Mouse (Mus musculus): ENCODE measurements around the gene Ugcg. TPM values are rescaled to one million over a fixed set of nuclear protein-coding genes. Genes with fewer than 3 reads are reported as not detected.
A peak's percentile ranks its signal among the peaks of the same experiment; 100 is the strongest.

Ugcg gene
- polyA plus RNA-seq, 1 experiment from 2014 or later: 11.2 TPM

- WGBS: 86% methylated on average over 9 of the region's 9 CpGs
- Histone ChIP-seq H3K27me3 (no peaks in the 10 kb centered on the region), H3K4me3 (no peak overlapping the region), H3K4me1 (0 out of 2 replicates have a peak, but pooled peaks cover under 1% of the 10 kb centered on the region), H3K4me2 (no peak overlapping the region), H3K9ac (no peak overlapping the region), H3K27ac (no peak overlapping the region), H3K36me3 (peaks cover 46% of the 10 kb centered on the region), H3K9me3 (no peaks in the 10 kb centered on the region)
- ATAC-seq (ENCODE audit: insufficient number of reproducible peaks, insufficient read depth, low FRiP score, low TSS enrichment, low read depth): no peak
These were observed 22.1 kb downstream of the Ugcg start for GRCm38 (mm10) chr4:59211181-59211580.

DNA sequence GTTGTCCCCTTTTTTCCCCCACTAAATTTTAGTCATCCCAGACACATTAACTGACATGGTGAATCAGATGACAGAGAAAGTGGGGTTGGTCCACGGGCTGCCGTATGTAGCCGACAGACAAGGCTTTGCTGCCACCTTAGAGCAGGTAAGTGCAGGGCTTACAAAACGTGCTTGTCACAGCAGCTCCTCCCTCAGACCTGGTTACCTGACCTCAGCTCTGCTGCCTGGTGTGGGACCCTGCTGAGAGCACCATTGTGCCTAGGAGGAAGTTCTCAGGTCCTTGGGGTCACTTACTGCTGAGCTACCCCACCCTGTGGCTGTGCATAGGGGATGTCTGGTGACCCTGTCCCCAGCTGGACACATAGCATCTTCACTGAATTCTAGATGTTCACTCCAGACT is 24.8 kb downstream of the Ugcg start:
- ATAC-seq (ENCODE audit: insufficient number of reproducible peaks, insufficient read depth, low FRiP score, low TSS enrichment, low read depth): no peak

DNA sequence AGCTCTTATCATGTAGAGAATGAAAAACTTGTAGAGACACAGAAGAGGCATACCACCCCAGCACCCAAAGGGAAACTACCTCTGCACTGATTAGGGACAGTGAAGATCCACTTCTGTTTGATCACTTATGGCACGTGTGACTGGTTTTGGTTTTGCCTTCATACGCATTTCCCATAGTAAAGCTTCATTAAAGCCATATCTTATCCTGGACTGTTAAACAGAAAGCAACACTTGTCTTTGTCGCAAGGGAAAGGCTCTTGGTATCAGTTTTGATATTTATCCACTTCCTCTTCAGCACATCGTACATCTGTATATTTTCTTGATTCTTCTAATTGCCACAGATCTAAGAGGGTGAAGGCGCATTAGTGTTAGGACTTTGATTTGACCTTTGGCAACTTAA is 25.6 kb downstream of the Ugcg start:
- H3K4me1 ChIP-seq: no peaks in the 10 kb centered on the region
- no peak overlapping the region for H3K9ac ChIP-seq
- WGBS: 94% methylated on average over 5 of the region's 5 CpGs
- H3K4me3 ChIP-seq: no peak overlapping the region
- no peak for ATAC-seq (ENCODE audit: insufficient number of reproducible peaks, insufficient read depth, low FRiP score, low TSS enrichment, low read depth)
- H3K27me3 ChIP-seq: no peaks in the 10 kb centered on the region
- peaks cover 58% of the 10 kb centered on the region for H3K36me3 ChIP-seq
- H3K9me3 ChIP-seq: no peaks in the 10 kb centered on the region
- no peak overlapping the region for H3K27ac ChIP-seq
- no peak overlapping the region for H3K4me2 ChIP-seq

More for the DNA sequence above, 24.8 kb downstream of the Ugcg start:
- Histone ChIP-seq H3K4me1 (no peaks in the 10 kb centered on the region), H3K4me2 (no peak overlapping the region), H3K4me3 (no peak overlapping the region), H3K27ac (no peak overlapping the region), H3K27me3 (no peaks in the 10 kb centered on the region), H3K9me3 (no peaks in the 10 kb centered on the region), H3K9ac (no peak overlapping the region), H3K36me3 (peaks cover 54% of the 10 kb centered on the region)
- 79% methylated on average over 4 of the region's 4 CpGs for WGBS

GRCm38 (mm10) chr4:59215585-59215984 is 26.5 kb downstream of the Ugcg start:
- H3K4me3 ChIP-seq: no peak overlapping the region
- H3K4me1 ChIP-seq: no peaks in the 10 kb centered on the region
- 92% methylated on average over 3 of the region's 3 CpGs for WGBS
- no peaks in the 10 kb centered on the region for H3K9me3 ChIP-seq
- no peak overlapping the region for H3K9ac ChIP-seq
- no peak for ATAC-seq (ENCODE audit: insufficient number of reproducible peaks, insufficient read depth, low FRiP score, low TSS enrichment, low read depth)
- H3K4me2 ChIP-seq: no peak overlapping the region
- no peak overlapping the region for H3K27ac ChIP-seq
- H3K27me3 ChIP-seq: no peaks in the 10 kb centered on the region
- H3K36me3 ChIP-seq: peaks cover 61% of the 10 kb centered on the region

DNA sequence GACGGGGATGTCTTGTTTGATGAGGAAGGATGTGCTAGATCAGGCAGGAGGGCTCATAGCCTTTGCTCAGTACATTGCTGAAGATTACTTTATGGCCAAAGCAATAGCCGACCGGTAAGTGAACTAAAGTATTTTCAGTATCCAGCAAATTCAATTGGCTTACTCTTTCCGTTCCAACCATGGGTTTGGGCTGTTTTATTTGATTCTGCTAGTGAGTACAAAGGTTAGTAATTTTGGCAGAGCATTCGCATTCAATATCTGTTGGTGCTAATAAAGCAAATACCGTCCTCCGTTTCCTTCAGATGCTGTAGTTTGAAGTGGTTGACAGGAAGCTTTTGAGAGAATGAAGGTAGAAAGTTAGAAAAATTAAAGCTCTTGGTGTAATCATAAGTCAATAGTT is 28.0 kb downstream of the Ugcg start:
- Histone ChIP-seq H3K36me3 (peaks cover 56% of the 10 kb centered on the region), H3K4me1 (no peaks in the 10 kb centered on the region)

DNA sequence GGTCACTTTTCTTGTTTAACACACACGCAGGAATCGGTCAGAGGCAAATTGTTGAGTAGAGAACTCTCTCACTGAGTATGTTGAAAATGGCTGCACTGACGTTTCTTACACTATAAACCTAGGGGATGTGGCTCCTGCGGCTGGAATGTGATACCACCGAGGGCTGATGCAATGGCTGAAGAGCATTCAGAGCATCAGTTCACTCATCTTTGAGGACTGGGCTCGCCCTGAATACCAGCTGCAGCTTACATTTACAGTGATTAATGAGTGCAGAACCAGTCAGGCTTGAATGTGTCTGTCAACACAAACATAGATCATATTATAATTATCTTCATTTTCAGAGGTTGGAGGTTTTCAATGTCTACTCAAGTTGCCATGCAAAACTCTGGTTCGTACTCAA is 29.1 kb downstream of the Ugcg start:
- Histone ChIP-seq H3K4me1 (no peaks in the 10 kb centered on the region), H3K9me3 (no peaks in the 10 kb centered on the region), H3K27me3 (no peaks in the 10 kb centered on the region), H3K4me3 (no peak overlapping the region), H3K9ac (no peak overlapping the region), H3K36me3 (peaks cover 58% of the 10 kb centered on the region), H3K4me2 (no peak overlapping the region), H3K27ac (no peak overlapping the region)
- ATAC-seq (ENCODE audit: insufficient number of reproducible peaks, insufficient read depth, low FRiP score, low TSS enrichment, low read depth): no peak
- WGBS: 86% methylated on average over 7 of the region's 7 CpGs

More for the DNA sequence above, 28.0 kb downstream of the Ugcg start:
- Histone ChIP-seq H3K9me3 (no peaks in the 10 kb centered on the region), H3K27ac (no peak overlapping the region), H3K4me2 (no peak overlapping the region), H3K4me3 (no peak overlapping the region), H3K27me3 (no peaks in the 10 kb centered on the region), H3K9ac (no peak overlapping the region)
- no peak for ATAC-seq (ENCODE audit: insufficient number of reproducible peaks, insufficient read depth, low FRiP score, low TSS enrichment, low read depth)
- WGBS: 96% methylated on average over 7 of the region's 7 CpGs

- no peak for ATAC-seq (ENCODE audit: insufficient number of reproducible peaks, insufficient read depth, low FRiP score, low TSS enrichment, low read depth)
- no peak overlapping the region for H3K4me2 ChIP-seq
- no peak overlapping the region for H3K27ac ChIP-seq
- 93% methylated on average over 9 of the region's 9 CpGs for WGBS
- H3K9ac ChIP-seq: no peak overlapping the region
- no peaks in the 10 kb centered on the region for H3K9me3 ChIP-seq
- no peaks in the 10 kb centered on the region for H3K27me3 ChIP-seq
- H3K4me1 ChIP-seq: no peaks in the 10 kb centered on the region
- peaks cover 47% of the 10 kb centered on the region for H3K36me3 ChIP-seq
- no peak overlapping the region for H3K4me3 ChIP-seq
These were observed 33.2 kb downstream of the Ugcg start for GRCm38 (mm10) chr4:59222226-59222625.

DNA sequence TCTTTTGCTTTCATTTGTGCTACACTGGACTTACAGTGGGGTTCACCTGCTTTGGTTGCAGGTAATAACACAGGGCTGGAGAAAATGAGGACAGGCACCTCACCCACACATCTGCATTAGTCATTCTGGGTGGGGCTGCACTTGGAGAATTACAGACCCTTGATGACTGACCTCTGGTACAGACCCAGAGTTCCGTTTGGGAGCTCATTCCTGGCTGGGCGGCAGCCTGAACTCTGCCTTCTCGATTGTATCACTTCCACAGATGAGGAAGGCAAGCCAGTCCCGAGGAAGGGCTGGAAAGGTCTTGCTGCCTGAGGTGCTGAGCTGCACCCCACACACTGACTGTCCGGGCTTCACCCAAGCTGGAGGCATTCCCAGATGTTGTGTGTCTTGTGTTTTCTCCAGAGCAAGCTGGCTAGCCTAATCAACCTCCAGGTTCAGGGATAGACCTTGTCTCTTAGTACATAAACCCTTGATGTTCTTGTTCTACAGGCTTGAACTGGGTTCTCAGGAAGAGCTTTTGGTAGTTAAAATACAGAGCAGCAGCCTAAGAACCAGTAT is 34.1 kb downstream of the Ugcg start:
- Histone ChIP-seq H3K4me2 (no peak overlapping the region), H3K4me3 (no peak overlapping the region), H3K9ac (no peak overlapping the region), H3K27me3 (no peaks in the 10 kb centered on the region), H3K9me3 (no peaks in the 10 kb centered on the region), H3K4me1 (no peaks in the 10 kb centered on the region), H3K36me3 (peaks cover 45% of the 10 kb centered on the region), H3K27ac (no peak overlapping the region)
- no peak for ATAC-seq (ENCODE audit: insufficient number of reproducible peaks, insufficient read depth, low FRiP score, low TSS enrichment, low read depth)
- 79% methylated on average over 5 of the region's 5 CpGs for WGBS

DNA sequence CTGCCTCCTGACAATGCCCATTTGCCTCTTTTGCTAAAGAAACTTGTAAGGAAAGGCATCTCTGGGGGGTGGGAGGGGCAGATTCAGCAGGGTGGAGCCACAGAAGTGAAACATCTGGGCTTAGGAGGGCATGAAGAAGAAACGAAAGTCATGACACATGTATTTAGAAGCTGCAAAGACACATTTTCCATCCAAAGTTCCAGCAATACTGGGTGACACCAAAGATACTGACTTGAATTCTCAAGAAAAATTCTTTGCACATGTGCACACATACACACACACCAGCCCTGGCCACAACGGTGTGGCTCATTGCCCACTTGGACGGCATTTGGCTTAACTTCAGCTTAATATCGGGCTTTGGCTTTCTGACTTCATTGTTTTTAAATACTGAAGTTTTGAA is 35.8 kb downstream of the Ugcg start:
- Histone ChIP-seq H3K9ac (no peak overlapping the region), H3K36me3 (peaks cover 33% of the 10 kb centered on the region), H3K27ac (no peak overlapping the region), H3K27me3 (no peaks in the 10 kb centered on the region), H3K4me3 (no peak overlapping the region), H3K9me3 (no peaks in the 10 kb centered on the region), H3K4me2 (no peak overlapping the region), H3K4me1 (no peaks in the 10 kb centered on the region)
- 77% methylated on average over 4 of the region's 4 CpGs for WGBS
- ATAC-seq (ENCODE audit: insufficient number of reproducible peaks, insufficient read depth, low FRiP score, low TSS enrichment, low read depth): no peak

GRCm38 (mm10) chr4:59227047-59227446 is 38.0 kb downstream of the Ugcg start:
- Histone ChIP-seq H3K36me3 (peaks cover 24% of the 10 kb centered on the region), H3K9me3 (no peaks in the 10 kb centered on the region), H3K27ac (no peak overlapping the region), H3K4me1 (peaks cover 12% of the 10 kb centered on the region), H3K4me3 (no peak overlapping the region), H3K9ac (no peak overlapping the region), H3K4me2 (no peak overlapping the region), H3K27me3 (no peaks in the 10 kb centered on the region)
- 91% methylated on average over 9 of the region's 9 CpGs for WGBS
- ATAC-seq (ENCODE audit: insufficient number of reproducible peaks, insufficient read depth, low FRiP score, low TSS enrichment, low read depth): no peak

DNA sequence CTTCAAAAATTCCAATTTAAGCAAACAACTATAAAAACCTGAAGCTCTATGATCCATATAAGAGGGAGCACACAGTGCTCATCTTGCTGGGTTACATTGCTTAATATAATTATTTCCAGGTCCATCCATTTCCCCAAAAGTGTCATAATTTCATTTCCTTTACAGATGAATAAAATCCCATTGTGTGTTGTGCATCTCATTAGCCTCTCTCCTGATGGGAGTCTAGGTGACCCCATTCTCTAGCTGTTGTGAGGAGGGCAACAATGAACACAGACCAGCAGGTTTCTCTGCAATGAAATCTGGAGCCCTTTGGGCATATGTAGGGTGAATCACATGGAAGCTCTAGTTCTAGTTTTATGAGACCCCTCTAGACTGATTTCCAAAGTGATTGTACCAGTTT is 39.9 kb downstream of the Ugcg start:
- ATAC-seq (ENCODE audit: insufficient number of reproducible peaks, insufficient read depth, low FRiP score, low TSS enrichment, low read depth): no peak
- Histone ChIP-seq H3K9me3 (no peaks in the 10 kb centered on the region), H3K4me1 (peaks cover 12% of the 10 kb centered on the region), H3K4me2 (no peak overlapping the region), H3K4me3 (no peak overlapping the region), H3K9ac (no peak overlapping the region), H3K27ac (no peak overlapping the region), H3K27me3 (no peaks in the 10 kb centered on the region), H3K36me3 (0 out of 2 replicates have a peak, but pooled peaks cover 10% of the 10 kb centered on the region)

DNA sequence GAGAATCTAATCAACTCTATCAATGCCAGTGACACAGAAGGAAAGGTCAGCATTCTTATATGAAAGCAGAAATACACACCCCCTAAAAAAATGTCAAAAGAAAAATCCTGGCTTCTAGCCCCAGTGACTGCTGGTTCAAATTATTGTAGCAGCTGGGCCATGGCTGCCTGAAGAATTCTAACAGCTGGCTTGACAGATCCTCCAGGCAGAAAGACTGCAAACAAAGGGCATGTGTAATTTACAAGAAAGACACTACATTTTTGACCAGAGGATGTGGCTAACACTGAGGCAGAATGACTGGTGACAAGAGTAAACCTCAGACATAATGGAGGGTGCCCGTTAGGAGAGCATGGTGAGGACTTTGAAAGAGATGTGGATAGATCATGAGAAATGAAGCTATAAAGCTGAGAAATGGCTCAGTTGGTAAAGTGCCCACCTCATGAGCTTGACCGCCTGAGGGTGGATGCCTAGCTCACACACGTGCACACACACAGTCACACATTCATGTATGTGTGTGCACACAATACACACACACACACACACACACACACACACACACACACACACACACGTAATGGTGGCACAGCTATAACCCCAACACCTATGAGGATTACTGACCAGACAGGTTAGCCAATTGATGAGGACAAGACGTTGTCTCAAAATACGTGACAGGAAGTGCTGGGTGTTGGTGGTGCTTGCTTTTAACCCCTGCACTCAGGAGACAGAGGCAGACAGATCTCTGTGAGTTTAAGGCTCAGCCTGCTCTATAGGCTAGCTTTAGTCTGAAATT is 42.4 kb downstream of the Ugcg start:
- no peak overlapping the region for H3K4me2 ChIP-seq
- no peak overlapping the region; the same call in 1 of the 2 replicates for H3K9ac ChIP-seq
- peaks cover 12% of the 10 kb centered on the region for H3K4me1 ChIP-seq
- peak overlapping the region; percentile 68 for H3K27ac ChIP-seq
- no peaks in the 10 kb centered on the region for H3K27me3 ChIP-seq
- no peaks in the 10 kb centered on the region for H3K36me3 ChIP-seq
- WGBS: 68% methylated on average over 6 of the region's 6 CpGs
- no peaks in the 10 kb centered on the region for H3K9me3 ChIP-seq
- no peak overlapping the region for H3K4me3 ChIP-seq
- no peak for ATAC-seq (ENCODE audit: insufficient number of reproducible peaks, insufficient read depth, low FRiP score, low TSS enrichment, low read depth)

Measured in embryonic facial prominence, embryonic 13.5 days (tissue).